Mouse (Mus musculus) liver, adult 2 months (tissue): ENCODE measurements around the gene Olfr224.

Source experiments
- CTCF ChIP-seq: fragments of 200-500 bp; IDR thresholded peaks from 2 replicates; pipeline ENCODE4 v1.5.1; 2011; ENCODE audit warnings: low read depth, low read length, control low read depth
- POLR2A ChIP-seq: fragments of 200-500 bp; IDR thresholded peaks from 2 replicates; pipeline ENCODE4 v1.6.1; 2011; ENCODE audit warnings: low read length, control low read depth; ENCODE audit not compliant: insufficient read depth; ENCODE audit errors: extremely low read depth

- TF ChIP-seq CTCF (no peak), POLR2A (no peak)
Observed at GRCm38 (mm10) chr11:58577430-58577829, 7.1 kb upstream of the Olfr224 start, which contains the start of gene Olfr325.
